Mouse (Mus musculus) spleen, adult 2 months (tissue): ENCODE results near the gene R3hdml. TPM values are rescaled to one million over a fixed set of nuclear protein-coding genes. Genes with fewer than 3 reads are reported as not detected.
"Not testable (repeated sequence)": the region's sequence is repeated elsewhere in the genome, so short reads cannot be mapped to it uniquely, and the experiment has no call there.

Experiments
- DNase-seq, 2 experiments: peaks; one replicate each; pipeline versions ENCODE4 v3.0.0 to v3.0.0-alpha.2; 2012 to 2021; ENCODE audit warnings: low spot score in 2 of 2, low read depth in 1 of 2
- H3K27ac ChIP-seq: fragments of 200-500 bp; 2 replicates; pipeline ENCODE4 v1.5.1; 2012; ENCODE audit warnings: low read length, inconsistent platforms; ENCODE audit not compliant: insufficient read depth
- H3K27me3 ChIP-seq: fragments of 200-500 bp; 2 replicates; pipeline ENCODE4 v1.6.1; 2012; ENCODE audit warnings: mild to moderate bottlenecking, moderate library complexity, low read length, inconsistent platforms; ENCODE audit not compliant: control insufficient read depth, insufficient read depth
- H3K36me3 ChIP-seq: fragments of 200-500 bp; 2 replicates; pipeline ENCODE4 v1.6.1; 2012; ENCODE audit warnings: mild to moderate bottlenecking, low read length, inconsistent platforms; ENCODE audit not compliant: control insufficient read depth, insufficient read depth
- H3K4me1 ChIP-seq: fragments of 200-500 bp; 2 replicates; pipeline ENCODE4 v1.6.1; 2011; ENCODE audit warnings: inconsistent platforms; ENCODE audit not compliant: control insufficient read depth, insufficient read depth, insufficient read length
- H3K4me3 ChIP-seq: fragments of 200-500 bp; 2 replicates; pipeline ENCODE4 v1.5.1; 2011; ENCODE audit warnings: mild to moderate bottlenecking, inconsistent platforms; ENCODE audit not compliant: insufficient read depth, insufficient read length; ENCODE audit errors: extremely low read depth
- CTCF ChIP-seq: fragments of 200-500 bp; IDR thresholded peaks from 2 replicates; pipeline ENCODE4 v1.5.1; 2011; ENCODE audit warnings: mild to moderate bottlenecking, inconsistent platforms; ENCODE audit not compliant: insufficient read depth, insufficient read length, insufficient replicate concordance; ENCODE audit errors: extremely low read depth
- POLR2A ChIP-seq: fragments of 200-500 bp; IDR thresholded peaks from 2 replicates; pipeline ENCODE4 v1.6.1; 2011; ENCODE audit warnings: low read depth, low read length, inconsistent platforms
- WGBS: fragments of 180-500 bp; shearing (Covaris S2); methylation state at CpG from one replicate; pipeline ENCODE4 v1.1.7; 2018; 5-methylcytosine and 5-hydroxymethylcytosine counted together
- polyA plus RNA-seq: library from polyadenylated mRNA; depleted of rRNA; stranded (reverse); fragments of >200 nt; gene quantifications from 2 replicates; pipeline ENCODE4 v1.2.3, GENCODE M21; 2012

R3hdml gene
- polyA plus RNA-seq, 1 experiment: not detected

DNA sequence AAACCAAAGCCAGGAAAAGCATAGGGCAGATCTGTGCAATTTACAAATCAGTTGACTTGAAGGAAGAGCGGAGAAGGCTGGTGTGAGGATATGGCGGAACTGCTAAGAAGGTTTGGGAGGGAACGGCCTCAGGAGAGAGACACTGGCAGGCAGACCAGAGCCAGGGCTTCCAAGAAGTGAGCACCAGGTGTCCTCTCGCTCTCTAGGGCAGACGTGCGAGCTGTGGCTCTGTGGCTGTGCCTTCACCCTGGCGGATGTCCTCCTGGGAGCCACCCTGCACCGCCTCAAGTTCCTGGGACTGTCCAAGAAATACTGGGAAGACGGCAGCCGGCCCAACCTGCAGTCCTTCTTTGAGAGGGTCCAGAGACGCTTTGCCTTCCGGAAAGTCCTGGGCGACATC, 38.7 kb upstream of the R3hdml start:
- no peaks in the 10 kb centered on the region for H3K36me3 ChIP-seq
- H3K4me1 ChIP-seq: no peaks in the 10 kb centered on the region
- no peak overlapping the region for H3K27ac ChIP-seq
- 86% methylated on average over 13 of the region's 13 CpGs for WGBS
- no peak overlapping the region for H3K4me3 ChIP-seq
- DNase-seq: no peak
- no peaks in the 10 kb centered on the region for H3K27me3 ChIP-seq
- no peak for TF ChIP-seq CTCF
- no peak for TF ChIP-seq POLR2A

DNA sequence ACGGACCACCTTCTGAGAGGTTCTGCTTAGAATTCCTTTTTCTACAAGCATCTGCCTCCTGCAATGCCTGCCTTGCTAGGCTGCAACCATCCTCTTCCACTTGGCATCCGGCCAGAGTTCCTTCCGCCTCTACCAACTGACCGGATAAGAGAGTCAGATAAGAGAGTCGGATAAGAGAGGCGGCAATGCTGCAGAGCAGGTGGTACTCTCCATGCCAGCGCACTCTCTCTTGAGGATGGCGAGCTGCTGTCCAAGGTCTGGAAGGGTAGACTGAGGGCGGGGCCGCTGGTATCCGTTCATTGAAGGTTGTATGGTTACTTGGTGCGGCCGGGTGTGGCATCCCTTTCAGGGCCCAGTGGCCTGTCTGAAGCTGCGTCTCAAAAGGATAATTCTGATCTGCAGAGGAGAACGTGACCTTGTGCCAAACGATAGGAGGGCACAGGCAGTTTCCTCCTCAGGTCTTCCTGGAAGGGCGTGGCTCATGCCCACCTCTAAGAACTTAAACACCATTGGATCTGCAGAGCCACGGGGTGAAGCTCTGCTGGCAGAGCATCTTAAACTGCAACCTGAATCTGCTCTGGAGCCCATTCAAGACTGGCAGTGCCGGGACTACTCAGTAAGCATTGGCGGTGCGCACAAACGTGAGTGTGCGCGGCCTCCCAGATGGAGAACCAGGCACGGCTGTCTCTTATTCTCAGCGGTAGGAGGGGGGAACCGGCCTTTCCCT, 33.4 kb upstream of the R3hdml start:
- DNase-seq: no peak
- Histone ChIP-seq H3K36me3 (no peaks in the 10 kb centered on the region), H3K4me3 (no peak overlapping the region), H3K27ac (no peak overlapping the region), H3K4me1 (no peaks in the 10 kb centered on the region), H3K27me3 (no peaks in the 10 kb centered on the region)
- WGBS: 42% methylated on average over 27 of the region's 27 CpGs
- TF ChIP-seq CTCF: no peak
- no peak for TF ChIP-seq POLR2A

DNA sequence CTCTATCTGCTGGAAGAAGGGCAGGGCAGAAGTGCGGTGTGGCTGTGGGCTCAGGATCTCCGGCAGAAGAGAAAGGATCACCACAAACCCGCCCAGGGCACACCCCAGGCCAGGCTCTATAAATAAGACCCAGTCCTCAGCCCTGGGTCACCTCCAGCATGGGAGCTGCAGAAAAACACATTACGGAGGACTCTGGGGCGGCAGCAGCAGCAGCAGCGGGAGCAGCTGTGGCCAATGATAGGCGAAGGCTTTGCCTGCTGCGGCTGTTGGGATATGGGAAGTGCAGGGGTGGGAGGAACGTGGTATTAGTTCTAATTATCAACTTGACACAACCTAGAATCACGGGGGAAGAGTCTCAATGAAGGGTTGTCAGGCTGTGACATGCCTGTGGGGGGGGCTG, 32.7 kb upstream of the R3hdml start:
- Histone ChIP-seq H3K36me3 (no peaks in the 10 kb centered on the region), H3K4me3 (no peak overlapping the region), H3K4me1 (no peaks in the 10 kb centered on the region), H3K27ac (no peak overlapping the region), H3K27me3 (no peaks in the 10 kb centered on the region)
- 45% methylated on average over 10 of the region's 10 CpGs for WGBS
- TF ChIP-seq CTCF (no peak), POLR2A (no peak)
- no peak for DNase-seq

DNA sequence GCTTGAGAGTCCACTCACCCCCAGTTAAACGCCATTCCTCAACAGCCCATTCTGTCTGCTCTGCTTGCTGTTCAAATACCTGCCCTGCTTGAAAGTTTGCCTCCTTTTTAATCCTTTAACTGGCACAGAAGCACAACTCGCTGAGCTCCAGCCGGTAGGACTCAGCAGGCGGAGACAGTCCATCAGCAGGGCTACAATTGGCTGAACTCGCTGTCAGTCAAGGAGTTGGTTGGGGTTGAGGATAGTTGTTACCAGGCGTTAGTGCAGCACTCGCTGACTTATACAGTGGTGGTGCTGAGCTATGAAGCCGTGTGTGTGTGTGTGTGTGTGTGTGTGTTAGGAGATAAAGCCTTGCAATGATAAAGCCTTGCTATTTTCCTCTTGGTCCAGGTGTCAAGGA, 31.5 kb upstream of the R3hdml start:
- Histone ChIP-seq H3K36me3 (no peaks in the 10 kb centered on the region), H3K27me3 (no peaks in the 10 kb centered on the region), H3K4me3 (no peak overlapping the region), H3K4me1 (no peaks in the 10 kb centered on the region), H3K27ac (no peak overlapping the region)
- TF ChIP-seq CTCF (no peak), POLR2A (no peak)
- DNase-seq: no peak
- 91% methylated on average over 8 of the region's 8 CpGs for WGBS

DNA sequence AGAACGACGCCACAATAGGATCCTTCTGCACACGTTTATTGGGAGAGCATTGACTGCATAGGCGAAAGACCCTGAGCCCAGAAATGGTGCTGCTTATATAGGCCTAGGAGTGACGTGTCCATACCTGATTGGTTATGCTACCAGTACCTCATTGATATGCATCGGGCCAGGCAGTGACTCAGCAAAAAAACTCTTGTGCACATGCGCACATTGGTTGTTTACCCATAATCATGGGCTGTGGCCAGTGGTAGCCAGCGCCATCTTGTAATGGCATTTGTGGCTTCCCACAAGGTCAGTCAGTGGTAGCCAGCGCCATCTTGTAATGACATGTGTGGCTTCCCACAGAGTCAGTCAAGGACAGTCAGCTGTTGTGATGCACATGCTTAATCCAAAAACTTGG, 30.8 kb upstream of the R3hdml start:
- WGBS: 86% methylated on average over 9 of the region's 9 CpGs
- not testable (repeated sequence) for H3K27ac ChIP-seq, DNase-seq, H3K4me3 ChIP-seq, H3K4me1 ChIP-seq, H3K27me3 ChIP-seq, H3K36me3 ChIP-seq

DNA sequence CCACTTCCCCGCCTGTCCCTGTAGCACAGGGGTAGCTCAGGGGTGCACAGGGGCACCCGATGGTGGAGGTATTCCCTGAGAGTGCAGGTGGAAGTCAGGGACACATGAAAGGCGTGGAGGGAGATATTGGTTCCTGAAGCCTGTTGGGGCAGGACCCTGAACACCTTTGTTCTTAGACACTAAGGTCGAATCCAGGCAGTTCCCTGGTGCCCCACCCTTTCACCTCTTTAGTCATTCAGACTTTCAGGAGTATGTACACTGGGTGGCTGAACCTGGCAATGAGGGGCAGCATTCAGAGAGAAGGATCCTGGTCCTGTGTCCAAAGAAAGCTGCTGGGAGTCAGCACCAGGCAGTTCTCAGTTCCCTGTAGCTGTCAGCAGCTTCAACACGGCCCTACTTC, 29.7 kb upstream of the R3hdml start:
- H3K27me3 ChIP-seq: no peaks in the 10 kb centered on the region
- no peaks in the 10 kb centered on the region for H3K36me3 ChIP-seq
- TF ChIP-seq CTCF (no peak), POLR2A (no peak)
- H3K27ac ChIP-seq: no peak overlapping the region
- no peak overlapping the region for H3K4me3 ChIP-seq
- no peak for DNase-seq
- no peaks in the 10 kb centered on the region for H3K4me1 ChIP-seq
- WGBS: 83% methylated on average over 5 of the region's 5 CpGs

DNA sequence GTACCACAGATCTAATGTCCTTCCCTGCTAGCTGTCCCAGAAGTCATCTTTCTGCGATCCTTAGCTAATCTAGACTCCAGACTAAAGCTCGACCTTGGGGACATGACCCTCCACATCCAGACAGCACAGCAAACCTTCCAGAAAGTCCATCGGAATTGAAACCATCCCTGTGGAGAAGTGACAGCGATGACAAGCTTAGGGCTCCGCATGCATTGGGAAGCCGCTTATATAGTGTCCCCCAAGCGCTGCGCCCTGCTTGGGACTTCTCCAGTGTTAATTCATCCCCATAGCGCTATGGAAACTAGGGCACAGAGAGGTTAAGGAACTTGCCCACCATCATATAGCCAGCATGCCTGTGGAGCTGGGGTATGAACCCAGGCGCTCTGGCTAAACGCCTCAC, 29.3 kb upstream of the R3hdml start:
- Histone ChIP-seq H3K4me3 (no peak overlapping the region), H3K36me3 (no peaks in the 10 kb centered on the region), H3K4me1 (no peaks in the 10 kb centered on the region), H3K27ac (no peak overlapping the region), H3K27me3 (no peaks in the 10 kb centered on the region)
- WGBS: 82% methylated on average over 11 of the region's 11 CpGs
- no peak for TF ChIP-seq CTCF
- no peak for DNase-seq
